Mouse (Mus musculus) ES-E14 (cell line): Measurements from ENCODE around the gene Tma7.

ENCODE experiments used
- HCFC1 ChIP-seq: IDR thresholded peaks from 2 replicates; pipeline ENCODE4 v1.6.1; 2012; ENCODE audit warnings: low read length, inconsistent platforms, borderline replicate concordance; ENCODE audit not compliant: insufficient read depth
- MAFK ChIP-seq: IDR thresholded peaks from 2 replicates; pipeline ENCODE4 v1.6.1; 2014; ENCODE audit warnings: mild to moderate bottlenecking, low read depth, low read length, inconsistent platforms; ENCODE audit not compliant: insufficient read depth

DNA sequence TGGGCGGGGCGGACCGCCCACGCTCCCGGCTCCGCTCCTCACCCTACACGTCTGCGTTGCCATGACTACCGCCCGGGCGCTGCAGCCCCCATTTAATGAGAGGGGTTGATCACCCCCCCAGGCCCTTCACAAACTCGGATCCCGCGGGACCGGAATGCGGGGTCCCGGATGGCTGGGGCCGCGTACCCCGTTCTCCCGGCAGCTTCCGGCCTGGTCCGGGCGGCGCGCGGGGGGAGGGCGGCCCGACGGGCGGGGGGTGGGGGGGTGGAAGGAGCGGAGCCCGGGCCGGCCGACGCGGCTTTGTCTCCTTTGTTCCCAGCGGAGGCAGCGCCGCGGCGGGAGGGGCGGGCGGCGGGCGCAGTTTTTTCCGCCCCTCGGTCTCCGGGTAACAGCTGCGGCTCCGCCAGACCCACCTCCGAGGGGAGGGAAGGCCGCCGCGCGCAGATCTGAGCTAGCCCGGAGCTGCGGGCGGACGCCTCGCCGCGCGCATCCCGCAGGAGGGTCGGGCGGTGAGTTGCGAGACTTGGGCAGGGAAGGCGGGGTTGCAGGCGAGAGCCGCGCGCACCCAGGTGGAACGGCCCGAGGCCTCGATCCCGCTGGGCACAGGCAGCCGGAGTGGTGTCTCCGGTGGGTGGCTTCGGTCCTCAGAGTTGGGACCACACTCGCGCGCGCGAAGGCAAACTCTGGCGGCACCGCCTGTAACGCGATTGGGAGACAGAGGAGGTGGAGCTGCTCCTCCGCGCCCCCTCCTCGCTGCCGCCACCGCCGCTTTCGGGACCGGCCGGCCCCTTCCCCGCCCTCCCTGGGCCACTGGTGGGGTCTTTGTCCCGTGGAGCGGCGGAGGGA is 13.0 kb upstream of the Tma7 start, which contains the start of gene Plxnb1:
- 0 out of 2 replicates have a peak, but pooled peaks have one; percentile 42 for TF ChIP-seq HCFC1
- TF ChIP-seq MAFK, result no peak
